Mouse (Mus musculus) heart, embryonic 14.5 days (tissue): ENCODE data around the gene Cldn20. TPM values are rescaled to one million over a fixed set of nuclear protein-coding genes. Genes with fewer than 3 reads are reported as not detected.

Experiments used
- ATAC-seq: fragments of 200-750 bp; cut with Nextera tagmentation; 2 replicates; pipeline ENCODE4 v1.8.0; 2017; ENCODE audit warnings: low read depth, moderate TSS enrichment; ENCODE audit not compliant: insufficient number of reproducible peaks, insufficient read depth, low FRiP score
- H3K27ac ChIP-seq, 2 experiments: fragments of 200-500 bp in 1 of 2; fragments of 300-500 bp in 1 of 2; sonication (generic) in 1 of 2; replicated peaks in 1 of 2; 2 replicates each; pipeline ENCODE4 v1.5.1; 2012 to 2014; ENCODE audit warnings: low read depth in 2 of 2, low read length in 2 of 2, control low read depth in 1 of 2, mild to moderate bottlenecking in 1 of 2, mixed read lengths in 1 of 2; ENCODE audit not compliant: control insufficient read depth in 1 of 2, insufficient read depth in 1 of 2
- H3K27me3 ChIP-seq: fragments of 300-500 bp; sonication (generic); 2 replicates; pipeline ENCODE4 v1.6.1; 2014; ENCODE audit warnings: mild to moderate bottlenecking, low read length, control low read depth; ENCODE audit not compliant: control insufficient read depth, insufficient read depth
- H3K36me3 ChIP-seq: fragments of 300-500 bp; sonication (generic); 2 replicates; pipeline ENCODE4 v1.6.1; 2014; ENCODE audit warnings: mild to moderate bottlenecking, control low read depth, low read length, mixed read lengths; ENCODE audit not compliant: control insufficient read depth, insufficient read depth
- H3K4me1 ChIP-seq, 2 experiments: fragments of 200-500 bp in 1 of 2; fragments of 300-500 bp in 1 of 2; sonication (generic) in 1 of 2; 2 replicates each; pipeline ENCODE4 v1.6.1; 2012 to 2014; ENCODE audit warnings: low read length in 2 of 2, control low read depth in 1 of 2, mixed read lengths in 1 of 2; ENCODE audit not compliant: control insufficient read depth in 2 of 2, insufficient read depth in 2 of 2
- H3K4me2 ChIP-seq: fragments of 300-500 bp; sonication (generic); 2 replicates; pipeline ENCODE4 v1.6.1; 2014; ENCODE audit warnings: mild to moderate bottlenecking, low read length
- H3K4me3 ChIP-seq, 2 experiments: fragments of 200-500 bp in 1 of 2; fragments of 300-500 bp in 1 of 2; sonication (generic) in 1 of 2; 2 replicates each; pipeline ENCODE4 v1.5.1; 2012 to 2014; ENCODE audit warnings: low read length in 2 of 2, mild to moderate bottlenecking in 2 of 2, control low read depth in 1 of 2, low read depth in 1 of 2, moderate library complexity in 1 of 2; ENCODE audit not compliant: control insufficient read depth in 1 of 2, insufficient read depth in 1 of 2
- H3K9ac ChIP-seq: fragments of 300-500 bp; sonication (generic); 2 replicates; pipeline ENCODE4 v1.6.1; 2014; ENCODE audit warnings: mild to moderate bottlenecking, low read length
- H3K9me3 ChIP-seq: fragments of 300-500 bp; sonication (generic); 2 replicates; pipeline ENCODE4 v1.6.1; 2016; ENCODE audit warnings: low read length, control low read depth; ENCODE audit not compliant: control insufficient read depth
- WGBS: fragments of 180-500 bp; shearing (Covaris S2); extraction: QIAGEN DNeasy Blood & Tissue Kit; methylation state at CpG from one replicate; pipeline ENCODE4 v1.1.7; 2014; 5-methylcytosine and 5-hydroxymethylcytosine counted together
- polyA plus RNA-seq: library from polyadenylated mRNA; unstranded; fragments of >200 nt; fragmentation: Nextera tagmentation; extraction: Ambion mirVana; gene quantifications from 2 replicates; pipeline ENCODE4 v1.2.1, GENCODE M21; 2014

Cldn20 gene
- not detected in 2 replicates for polyA plus RNA-seq

DNA sequence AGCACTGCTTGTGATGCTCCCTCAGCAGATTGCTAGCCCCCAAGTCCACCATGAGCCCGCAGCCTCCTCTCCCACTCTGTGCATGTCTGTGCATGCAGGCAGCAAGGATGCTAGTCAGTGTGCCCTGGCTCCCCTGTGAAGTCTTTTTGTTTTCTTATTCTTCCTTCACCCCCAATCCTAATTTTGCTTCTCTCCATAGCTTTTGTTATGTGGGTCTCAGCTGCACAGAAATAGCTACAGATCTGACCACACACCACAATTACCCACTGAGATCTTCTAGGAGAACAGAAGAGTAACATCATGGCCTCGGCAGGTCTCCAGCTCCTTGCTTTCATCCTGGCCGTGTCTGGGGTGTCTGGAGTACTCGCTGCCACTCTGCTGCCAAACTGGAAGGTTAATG, at the start of gene Cldn20:
Gene Cldn20 (plus strand): TSS at position 301 of the 400 bp plus-strand sequence.
- 84% methylated on average over 4 of the region's 4 CpGs for WGBS
- H3K4me3 ChIP-seq, result no peak within 1 kb of the TSS
- peaks cover 0 to 3% of the 10 kb centered on the region in 2 experiments; a peak in 1 of 4 replicates for H3K4me1 ChIP-seq
- H3K27ac ChIP-seq, result no peak within 1 kb of the TSS
- no peak for ATAC-seq
- no peaks in the 10 kb centered on the region for H3K9me3 ChIP-seq
- no peak within 1 kb of the TSS for H3K4me2 ChIP-seq
- H3K27me3 ChIP-seq, result no peaks in the 10 kb centered on the region
- no peaks in the 10 kb centered on the region for H3K36me3 ChIP-seq
- no peak within 1 kb of the TSS for H3K9ac ChIP-seq

DNA sequence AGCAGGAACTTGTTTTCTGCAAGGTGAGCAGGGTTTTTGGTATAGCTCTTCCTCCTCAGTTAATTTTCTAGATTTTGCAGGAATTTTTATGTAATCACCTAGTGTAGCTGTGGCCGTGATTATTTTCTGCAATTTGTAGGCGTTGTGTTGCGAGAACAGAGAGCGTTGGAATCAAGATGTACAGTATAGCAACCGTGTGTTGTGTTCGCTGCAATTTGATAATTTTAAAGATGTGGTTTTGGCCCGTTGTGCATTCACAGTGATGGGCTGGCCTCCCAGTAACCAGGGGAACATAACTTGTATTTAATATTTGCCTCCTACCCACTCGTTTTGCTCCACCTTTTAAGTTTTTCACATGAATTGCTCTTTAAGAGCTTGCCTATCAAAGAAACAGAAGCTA, 49.3 kb upstream of the Cldn20 start:
- 83% methylated on average over 8 of the region's 8 CpGs for WGBS
- H3K27me3 ChIP-seq, result no peaks in the 10 kb centered on the region

DNA sequence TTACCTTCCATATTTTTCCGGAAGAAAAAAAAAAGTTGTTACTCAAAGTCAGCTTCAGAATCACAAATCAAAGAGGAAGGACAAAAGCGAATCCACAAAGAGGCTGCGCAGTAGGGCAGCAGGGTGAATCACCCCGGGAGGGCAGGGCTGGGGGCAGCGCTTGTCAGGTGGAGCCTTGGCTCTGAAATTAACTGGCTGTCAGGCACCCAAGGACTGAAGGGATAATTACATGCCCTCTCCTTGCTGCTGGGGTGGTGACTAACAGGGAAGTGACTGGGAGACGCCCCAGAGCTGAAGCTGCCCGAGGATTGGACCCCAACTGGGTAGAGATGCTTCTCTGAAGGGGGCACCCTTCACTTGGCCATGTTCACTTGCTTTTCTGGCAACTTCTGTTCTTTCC, 46.5 kb upstream of the Cldn20 start:
- no peak for ATAC-seq
- Histone ChIP-seq H3K9me3 (no peaks in the 10 kb centered on the region), H3K4me1 (no peaks in the 10 kb centered on the region), H3K4me2 (no peak overlapping the region), H3K36me3 (no peaks in the 10 kb centered on the region), H3K27me3 (no peaks in the 10 kb centered on the region), H3K27ac (no peak overlapping the region), H3K9ac (no peak overlapping the region), H3K4me3 (no peak overlapping the region)
- WGBS, result 73% methylated on average over 7 of the region's 7 CpGs

More for the DNA sequence above, 49.3 kb upstream of the Cldn20 start:
- H3K27ac ChIP-seq, result no peak overlapping the region
- H3K4me3 ChIP-seq, result no peak overlapping the region
- no peak overlapping the region for H3K4me2 ChIP-seq
- no peaks in the 10 kb centered on the region for H3K9me3 ChIP-seq
- no peak overlapping the region for H3K9ac ChIP-seq
- H3K4me1 ChIP-seq, result no peaks in the 10 kb centered on the region
- H3K36me3 ChIP-seq, result no peaks in the 10 kb centered on the region
- ATAC-seq, result no peak

DNA sequence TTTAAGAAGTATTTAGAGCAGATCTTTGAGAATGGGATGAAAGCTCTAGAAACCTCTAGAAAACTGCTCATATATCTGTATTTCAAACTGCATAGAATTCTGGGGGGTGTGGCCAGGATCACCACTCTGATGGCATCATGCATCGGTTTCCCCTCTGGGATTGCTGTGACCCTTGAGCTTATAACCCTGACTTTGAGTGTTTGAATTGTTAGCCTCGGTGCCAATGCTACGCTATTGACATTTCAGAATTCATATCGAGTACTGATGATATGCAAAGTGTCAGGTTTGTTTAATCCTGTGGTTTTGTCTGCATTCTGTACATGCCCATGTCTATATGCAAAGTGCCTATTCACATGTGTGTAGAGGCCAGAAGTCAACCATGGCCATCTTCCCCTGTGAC, 45.1 kb upstream of the Cldn20 start:
- 92% methylated on average over 4 of the region's 4 CpGs for WGBS
- no peaks in the 10 kb centered on the region for H3K9me3 ChIP-seq
- no peak for ATAC-seq
- H3K27ac ChIP-seq, result no peak overlapping the region
- H3K27me3 ChIP-seq, result no peaks in the 10 kb centered on the region
- no peak overlapping the region for H3K4me2 ChIP-seq
- no peaks in the 10 kb centered on the region for H3K4me1 ChIP-seq
- H3K36me3 ChIP-seq, result no peaks in the 10 kb centered on the region
- no peak overlapping the region for H3K9ac ChIP-seq
- no peak overlapping the region for H3K4me3 ChIP-seq

DNA sequence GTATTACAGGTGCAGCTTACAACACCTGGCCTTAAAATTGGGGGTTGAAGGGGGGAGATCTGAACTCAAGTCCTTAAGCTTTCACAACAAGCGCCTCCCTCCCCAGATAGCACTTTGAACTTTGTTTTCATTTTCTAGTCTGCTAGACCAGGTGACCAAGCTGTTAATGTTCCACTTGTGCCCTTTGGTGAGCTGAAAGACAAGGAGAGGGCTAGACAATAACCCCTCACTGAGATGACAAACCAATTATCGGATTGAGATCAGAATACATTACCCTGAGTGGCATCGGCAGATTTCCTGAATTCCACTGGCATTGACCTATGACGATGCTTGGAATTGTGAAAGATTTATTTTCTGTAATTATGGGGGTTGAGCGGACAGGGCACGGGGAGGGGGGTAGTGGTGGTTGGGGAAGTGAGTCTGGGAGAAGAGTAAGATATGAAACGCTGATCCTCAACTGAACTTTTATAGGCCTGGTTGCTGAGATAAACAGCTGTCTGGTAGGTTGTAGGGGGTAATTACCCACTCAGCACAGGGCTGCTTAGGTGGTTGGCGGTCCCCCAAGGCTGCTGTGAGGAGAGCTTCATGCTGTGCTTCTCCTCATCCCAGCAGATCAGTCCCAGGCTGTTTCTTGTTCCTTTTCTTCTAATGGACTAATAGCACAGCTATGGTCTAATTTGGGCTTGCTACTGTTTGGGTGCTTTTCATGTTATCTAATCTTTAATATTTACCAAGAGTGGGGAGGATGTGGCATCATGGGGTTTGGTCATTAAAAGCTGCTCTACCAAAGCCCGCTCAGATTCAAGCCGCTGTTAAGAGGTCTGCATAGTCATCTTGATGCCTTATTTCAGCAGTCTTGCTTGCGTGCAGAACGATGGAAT, 44.4 kb upstream of the Cldn20 start:
- Histone ChIP-seq H3K9me3 (no peaks in the 10 kb centered on the region), H3K4me3 (no peak overlapping the region), H3K4me1 (no peaks in the 10 kb centered on the region), H3K36me3 (no peaks in the 10 kb centered on the region), H3K27ac (no peak overlapping the region), H3K9ac (no peak overlapping the region), H3K4me2 (no peak overlapping the region), H3K27me3 (no peaks in the 10 kb centered on the region)
- WGBS, result 70% methylated on average over 12 of the region's 12 CpGs
- ATAC-seq, result no peak

DNA sequence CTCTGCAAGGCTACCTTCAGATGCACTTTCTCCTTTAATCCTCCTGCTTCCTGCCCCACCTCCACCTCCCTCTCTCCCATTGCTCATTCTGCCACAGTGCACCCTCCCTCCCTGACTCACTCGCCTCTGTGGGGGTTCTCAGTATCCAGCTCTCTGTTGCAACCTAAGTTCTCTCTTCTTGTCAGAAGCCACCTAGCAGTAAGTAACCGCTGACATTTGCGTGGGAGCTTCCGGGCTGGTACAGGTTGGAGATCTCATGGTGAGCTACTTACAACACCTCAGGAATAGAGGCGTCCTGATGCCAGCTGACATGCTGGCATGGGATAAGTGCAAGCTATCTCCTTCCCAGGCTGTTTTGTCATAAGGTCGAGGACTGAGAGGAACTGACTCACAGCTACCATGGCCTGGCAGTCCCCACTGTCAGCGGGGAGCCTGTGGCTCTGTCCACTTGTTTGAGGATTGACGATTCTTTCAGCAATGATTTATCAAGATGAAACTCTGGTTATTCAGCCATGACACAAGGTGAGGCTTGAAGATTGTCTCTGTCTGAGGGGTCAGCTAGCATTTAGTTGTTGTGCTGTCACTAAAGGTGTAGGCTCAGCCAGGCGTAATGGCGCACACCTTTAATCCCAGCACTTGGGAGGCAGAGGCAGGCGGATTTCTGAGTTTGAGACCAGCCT, 42.0 kb upstream of the Cldn20 start:
- Histone ChIP-seq H3K36me3 (no peaks in the 10 kb centered on the region), H3K9ac (no peak overlapping the region), H3K4me2 (no peak overlapping the region), H3K4me3 (no peak overlapping the region), H3K27me3 (no peaks in the 10 kb centered on the region), H3K27ac (no peak overlapping the region), H3K9me3 (no peaks in the 10 kb centered on the region), H3K4me1 (no peaks in the 10 kb centered on the region)
- 79% methylated on average over 11 of the region's 11 CpGs for WGBS
- no peak for ATAC-seq

DNA sequence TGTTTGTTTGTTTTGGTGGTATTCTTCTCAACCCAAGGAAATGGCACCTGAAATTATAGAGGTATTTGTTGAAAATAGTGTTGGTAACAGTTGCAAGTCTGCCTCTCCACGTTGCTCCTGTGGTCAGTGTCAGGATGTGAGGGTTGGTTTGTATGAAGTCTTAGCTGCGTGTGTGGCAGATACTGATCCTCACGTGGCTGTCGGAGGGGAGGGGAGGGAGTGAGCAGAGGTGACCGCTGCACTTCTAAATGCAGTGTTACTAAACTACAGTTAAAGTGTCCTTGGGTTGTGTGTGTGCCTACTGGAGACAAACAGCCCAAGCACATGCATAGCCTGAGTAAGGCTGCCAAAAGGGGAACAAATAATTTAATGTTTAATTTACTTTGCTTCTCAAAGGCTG, 41.3 kb upstream of the Cldn20 start:
- Histone ChIP-seq H3K4me3 (no peak overlapping the region), H3K9ac (no peak overlapping the region), H3K9me3 (no peaks in the 10 kb centered on the region), H3K36me3 (no peaks in the 10 kb centered on the region), H3K4me2 (no peak overlapping the region), H3K4me1 (no peaks in the 10 kb centered on the region), H3K27ac (no peak overlapping the region), H3K27me3 (no peaks in the 10 kb centered on the region)
- WGBS, result 65% methylated on average over 5 of the region's 5 CpGs
- no peak for ATAC-seq
